Comparison of ENCODE assay signal across 11 mouse cellular contexts in the genomic region with DNA sequence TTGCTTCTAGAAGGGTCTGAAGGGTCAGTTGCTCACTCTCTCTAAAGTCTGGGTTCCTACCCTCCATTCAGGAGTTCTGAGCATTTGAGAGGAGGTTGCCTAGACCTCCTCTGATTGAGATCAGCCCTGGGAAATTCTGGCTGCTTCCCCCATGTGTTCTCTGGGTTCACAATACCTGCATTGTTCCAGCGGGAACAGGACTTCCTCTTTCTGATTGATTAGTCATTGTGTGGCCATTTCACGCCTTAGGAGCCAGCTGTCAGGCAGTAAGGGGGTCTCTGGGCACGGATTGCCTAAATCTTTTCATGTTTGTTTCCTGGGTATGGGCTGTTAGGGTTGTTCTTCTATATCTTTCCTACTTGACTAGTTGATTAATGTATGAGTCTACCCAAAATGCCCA. TPM values are rescaled to one million over a fixed set of nuclear protein-coding genes. Genes with fewer than 3 reads are reported as not detected.
DNase-seq lines count a peak whose midpoint lies in the region; ATAC-seq and TF ChIP-seq lines count a peak whose summit lies in the region.
"Had no signal": no experiment of that assay in that cellular context is flagged by ENCODE, and none has a peak within 500 bp of the region (broad histone marks: within the 10 kb centered on the region; RNA-seq: fewer than 3 reads in every experiment).

No protein-coding gene starts in this region.

- no peak overlapping the region for H3K4me3 ChIP-seq in kidney, embryonic 15.5 days (replicated peaks)
- H3K4me3 ChIP-seq in thymus, adult 2 months (ENCODE audit: control insufficient read depth, insufficient read depth, low read length): no peak overlapping the region
- H3K4me3 ChIP-seq: embryonic facial prominence, embryonic 13.5 days had no signal

- peaks cover 3% of the 10 kb centered on the region; the same call in 1 of the 2 replicates for H3K4me1 ChIP-seq in kidney, embryonic 15.5 days
- H3K4me1 ChIP-seq in thymus, adult 2 months (replicated peaks; ENCODE audit: control insufficient read depth, insufficient read depth, low read length): no peaks in the 10 kb centered on the region

- no peaks in the 10 kb centered on the region for H3K9me3 ChIP-seq in kidney, embryonic 15.5 days (replicated peaks)

- WGBS in kidney, embryonic 15.5 days: 23% methylated on average over 3 of the region's 3 CpGs
- WGBS in thymus, adult 2 months: 11% methylated on average over 3 of the region's 3 CpGs

- H3K4me2 ChIP-seq in kidney, embryonic 15.5 days: no peak overlapping the region
- H3K4me2 ChIP-seq: embryonic facial prominence, embryonic 13.5 days had no signal

- no peaks in the 10 kb centered on the region for H3K36me3 ChIP-seq in kidney, embryonic 15.5 days
- H3K36me3 ChIP-seq in thymus, adult 2 months (ENCODE audit: control insufficient read depth, insufficient read depth, low read length): no peaks in the 10 kb centered on the region
- H3K36me3 ChIP-seq: embryonic facial prominence, embryonic 13.5 days had no signal

- H3K27ac ChIP-seq in kidney, embryonic 15.5 days: 0 out of 2 replicates have a peak overlapping the region, but pooled peaks have one; percentile 11
- no peak overlapping the region for H3K27ac ChIP-seq in thymus, adult 2 months (ENCODE audit: control insufficient read depth, insufficient read depth, low read length)
- H3K27ac ChIP-seq: embryonic facial prominence, embryonic 13.5 days had no signal

- no peak for TF ChIP-seq POLR2A in thymus, adult 2 months (IDR thresholded peaks at IDR 0.05; ENCODE audit: control insufficient read depth, extremely low read depth, insufficient read depth, low read length, poor library complexity)

- no peak for DNase-seq in kidney, postnatal 10 days
- DNase-seq in R1 (ENCODE audit: low read depth, low spot score): peak; percentile 47
- DNase-seq in forelimb bud, embryonic 11.5 days (ENCODE audit: low read depth, low spot score): peak; percentile 65
- DNase-seq in mesoderm, embryonic 11.5 days (ENCODE audit: low read depth, low spot score): peak; percentile 80
- no peak for DNase-seq in thymus, adult 2 months
- DNase-seq: heart, postnatal 10 days had no signal

- no peak overlapping the region for H3K9ac ChIP-seq in kidney, embryonic 15.5 days
- H3K9ac ChIP-seq: embryonic facial prominence, embryonic 13.5 days had no signal

- no peak for ATAC-seq in kidney, embryonic 15.5 days (replicated peaks; ENCODE audit: low FRiP score)
- no peak for ATAC-seq in activated CD4-positive, CD25-positive, alpha-beta regulatory T cell, adult 4 months
- no peak for ATAC-seq in inflammation-experienced regulatory T-cells, adult 6 months

- H3K27me3 ChIP-seq in kidney, embryonic 15.5 days: no peaks in the 10 kb centered on the region
- no peaks in the 10 kb centered on the region for H3K27me3 ChIP-seq in thymus, adult 2 months (ENCODE audit: control insufficient read depth, insufficient read depth, low read length)
- H3K27me3 ChIP-seq: embryonic facial prominence, embryonic 13.5 days had no signal

- no peak for TF ChIP-seq CTCF in thymus, adult 2 months (IDR thresholded peaks at IDR 0.05; ENCODE audit: borderline replicate concordance, control insufficient read depth, extremely low read depth, insufficient read depth, low read length, poor library complexity)

RNA-seq across cellular contexts. Expression of a gene that starts 32.8 kb away (rescaled TPM):
- not detected in 2 replicates for polyA plus RNA-seq in kidney, embryonic 15.5 days (2015; fragmentation: Nextera tagmentation; extraction: Ambion mirVana)
- not detected for polyA plus RNA-seq in activated CD4-positive, CD25-positive, alpha-beta regulatory T cell, adult 4 months (2017; shearing (Covaris generic))
- polyA plus RNA-seq in inflammation-experienced regulatory T-cells, adult 6 months (2017; shearing (Covaris generic)): not detected
- polyA plus RNA-seq in thymus, adult 2 months (2012; rRNA removed): 0.27 TPM in 1 of 2 replicates, not detected in the other
- polyA plus RNA-seq: liver, adult 2 months had no signal

Comparison
In these comparisons a context has a peak if more than half of its experiments do, and no peak if none do; other contexts are left out.
1. DNase-seq: peak in R1 (single experiment), forelimb bud, embryonic 11.5 days (single experiment) and mesoderm, embryonic 11.5 days (single experiment); none in kidney, postnatal 10 days (single experiment) and thymus, adult 2 months (single experiment).